Mouse (Mus musculus) megakaryocyte, adult 5-6 weeks (primary cell): ENCODE data around the gene Olfr921. TPM values are rescaled to one million over a fixed set of nuclear protein-coding genes. Genes with fewer than 3 reads are reported as not detected.

Experiments used
- ATAC-seq: 2 replicates; pipeline ENCODE4 v1.8.0; 2016; ENCODE audit warnings: mild to moderate bottlenecking, inconsistent platforms; ENCODE audit not compliant: poor library complexity, severe bottlenecking
- total RNA-seq, 2 experiments: library from RNA; stranded (forward) in 1 of 2; stranded (reverse) in 1 of 2; fragments of 153-499, 151-499 nt in 1 of 2; fragments of 221-1000, 200-1000 nt in 1 of 2; gene quantifications; 2 replicates each; pipeline versions ENCODE4 v1.2.3 to v1.2.4; 2015 to 2017

The Olfr921 gene
- total RNA-seq (2015) (not detected in 2 replicates), total RNA-seq (2017) (0.07 TPM in 1 of 2 replicates, not detected in the other)

- ATAC-seq: no peak
Measured at GRCm38 (mm10) chr9:38772768-38773167, at the start of gene Olfr921. TSS of gene Olfr921 (plus strand) at chr9:38773068.

GRCm38 (mm10) chr9:38724044-38724443, 48.8 kb upstream of the Olfr921 start:
- no peak for ATAC-seq

GRCm38 (mm10) chr9:38728218-38728617, 44.6 kb upstream of the Olfr921 start:
- ATAC-seq: peak; percentile 97

- ATAC-seq: peak; percentile 91
Measured at GRCm38 (mm10) chr9:38741408-38741807, 31.5 kb upstream of the Olfr921 start.

DNA sequence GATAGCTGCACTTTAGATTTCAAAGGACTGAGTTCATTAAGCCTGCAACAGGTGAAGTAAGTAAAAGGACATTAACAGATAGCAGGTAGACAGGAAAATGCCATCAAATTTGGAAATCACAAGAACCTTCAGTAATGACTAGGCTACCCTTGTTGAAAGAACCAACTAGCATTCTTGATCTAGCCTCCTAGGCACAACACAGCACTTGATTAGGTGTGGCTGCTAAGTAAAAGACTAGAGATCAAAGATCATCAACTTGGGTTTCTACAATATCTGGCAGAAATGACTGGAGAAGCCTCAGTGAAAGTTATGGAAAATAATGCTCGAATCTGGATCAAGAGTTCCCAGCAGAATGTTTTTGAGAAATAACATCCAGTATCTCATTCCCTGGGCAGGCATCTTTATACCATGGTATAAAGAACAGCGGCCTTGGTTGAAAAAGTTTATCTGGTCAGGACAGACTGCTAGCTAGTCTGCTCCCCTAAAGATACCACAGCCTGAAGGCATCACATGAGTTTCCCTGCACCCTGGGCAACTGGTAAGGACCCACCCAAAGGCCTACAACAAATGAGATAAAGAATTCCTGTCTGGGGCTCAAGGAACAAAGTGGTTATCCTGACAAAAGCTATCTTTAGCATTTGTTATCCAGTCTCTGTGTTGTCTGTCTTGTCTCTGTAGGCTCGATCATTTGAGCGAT, 28.1 kb upstream of the Olfr921 start:
- ATAC-seq: no peak

DNA sequence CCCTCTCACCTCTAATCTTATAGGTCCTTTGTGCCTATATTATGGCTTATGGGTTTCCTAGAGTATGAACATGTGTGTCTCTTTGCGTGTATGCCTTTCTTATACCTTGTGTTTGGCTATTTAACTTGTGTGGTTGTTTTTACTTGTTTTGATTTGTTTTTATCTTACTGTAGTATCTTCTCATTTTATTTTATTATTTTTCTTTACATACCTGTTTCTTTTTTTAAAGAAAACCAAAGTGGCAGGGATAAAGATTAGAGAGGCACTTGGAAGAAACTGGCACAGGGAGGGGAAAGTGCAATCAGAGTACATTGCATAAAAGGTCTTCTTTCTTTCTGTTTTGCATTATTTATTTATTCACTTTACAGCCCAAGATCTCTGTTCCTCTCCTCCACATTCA, 20.9 kb upstream of the Olfr921 start, which contains the start of gene Olfr920:
TSS of gene Olfr920 (plus strand) at position 301 of the 400 bp plus-strand sequence.
- no peak for ATAC-seq

DNA sequence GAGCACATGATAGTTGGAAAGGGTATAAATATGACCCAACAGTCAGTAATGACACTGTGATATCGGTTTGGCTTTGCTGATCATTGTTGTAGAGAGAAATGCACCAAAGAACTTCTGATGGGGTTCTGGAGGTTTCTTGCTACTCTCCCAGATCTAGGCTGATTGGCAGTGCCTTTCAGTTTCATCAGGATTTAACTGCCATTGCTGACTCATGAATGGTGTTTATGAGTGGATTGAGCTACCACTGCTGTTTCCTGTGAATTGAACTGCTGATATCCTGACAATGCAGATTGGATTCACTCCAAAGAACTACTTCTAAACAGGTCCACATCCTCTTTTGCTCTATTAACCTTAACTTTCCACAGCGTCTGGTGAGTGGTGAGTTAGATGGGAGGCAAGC, 19.8 kb downstream of the Olfr921 start:
- ATAC-seq: no peak

DNA sequence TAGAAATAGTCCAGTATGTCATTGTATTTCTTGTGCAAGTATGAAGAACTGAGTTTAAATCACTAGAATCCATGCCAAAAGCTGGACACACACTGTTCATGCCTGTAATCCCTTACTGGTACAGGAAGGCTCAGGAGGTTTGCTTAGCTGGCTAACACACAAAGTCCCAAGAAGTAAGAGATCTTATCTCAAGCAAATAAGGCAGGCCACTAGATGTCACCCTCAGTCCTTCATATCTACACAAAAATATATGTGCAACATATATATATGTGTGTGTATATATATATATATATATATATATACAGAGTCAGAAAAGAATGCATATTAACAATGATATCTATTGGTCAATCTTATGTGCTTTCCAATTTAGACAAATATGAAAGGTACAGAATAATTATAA, 32.8 kb downstream of the Olfr921 start:
- no peak for ATAC-seq

- no peak for ATAC-seq
Measured at GRCm38 (mm10) chr9:38814314-38814713, 41.4 kb downstream of the Olfr921 start, which contains the start of gene Olfr922. TSS of gene Olfr922 (plus strand) at chr9:38814614.

GRCm38 (mm10) chr9:38815458-38815986, 42.7 kb downstream of the Olfr921 start:
- 0 out of 2 replicates have a peak, but pooled peaks have one; percentile 21 for ATAC-seq

DNA sequence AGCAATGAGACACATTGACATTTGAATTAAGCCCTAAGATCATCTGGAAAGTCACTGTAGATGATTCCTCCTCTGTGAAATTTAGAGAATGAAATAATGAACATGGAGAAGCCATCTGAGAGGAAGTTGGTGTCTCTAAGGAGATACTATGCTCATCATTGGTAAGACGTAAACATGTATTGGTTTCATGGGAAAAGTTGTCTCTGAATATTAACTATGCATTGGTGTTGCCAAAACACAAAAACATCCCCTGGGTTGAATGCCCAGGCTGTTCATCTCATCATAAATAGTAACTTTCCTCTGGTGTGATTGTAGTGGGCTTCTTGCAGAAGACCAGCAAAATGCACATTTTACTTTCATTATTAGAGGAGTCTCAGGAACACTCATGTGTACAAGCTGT, 53.4 kb downstream of the Olfr921 start, which contains the start of gene Olfr923:
TSS of gene Olfr923 (plus strand) at position 301 of the 400 bp plus-strand sequence.
- no peak for ATAC-seq

Other genes with a start within 250 kb of the Olfr921 start
- not detected in 2 replicates for gene Olfr910, start 235.2 kb upstream of the Olfr921 start, total RNA-seq (2015)
- not detected in 2 replicates for gene Olfr910, start 235.2 kb upstream of the Olfr921 start, total RNA-seq (2017)
- gene Olfr912, start 192.9 kb upstream of the Olfr921 start, total RNA-seq (2015): not detected in 2 replicates
- not detected in 2 replicates for gene Olfr912, start 192.9 kb upstream of the Olfr921 start, total RNA-seq (2017)
- gene Olfr913, start 180.3 kb upstream of the Olfr921 start, total RNA-seq (2015): not detected in 2 replicates
- gene Olfr913, start 180.3 kb upstream of the Olfr921 start, total RNA-seq (2017): not detected in 2 replicates
- gene Olfr914, start 168.0 kb upstream of the Olfr921 start, total RNA-seq (2015): not detected in 2 replicates
- gene Olfr914, start 168.0 kb upstream of the Olfr921 start, total RNA-seq (2017): not detected in 2 replicates
- not detected in 2 replicates for gene Olfr916, start 113.2 kb upstream of the Olfr921 start, total RNA-seq (2015)
- gene Olfr916, start 113.2 kb upstream of the Olfr921 start, total RNA-seq (2017): not detected in 2 replicates
- gene Olfr917, start 107.2 kb upstream of the Olfr921 start, total RNA-seq (2015): not detected in 2 replicates
- gene Olfr917, start 107.2 kb upstream of the Olfr921 start, total RNA-seq (2017): not detected in 2 replicates
- gene Olfr918, start 98.5 kb upstream of the Olfr921 start, total RNA-seq (2015): not detected in 2 replicates
- not detected in 2 replicates for gene Olfr918, start 98.5 kb upstream of the Olfr921 start, total RNA-seq (2017)
- not detected in 2 replicates for gene Olfr919, start 69.4 kb upstream of the Olfr921 start, total RNA-seq (2015)
- gene Olfr919, start 69.4 kb upstream of the Olfr921 start, total RNA-seq (2017): not detected in 2 replicates
- gene Vwa5a, start 54.8 kb upstream of the Olfr921 start, total RNA-seq (2015): 65.7 and 75.8 TPM in 2 replicates
- 110 and 111 TPM in 2 replicates for gene Vwa5a, start 54.8 kb upstream of the Olfr921 start, total RNA-seq (2017)
- 0.50 and 0.76 TPM in 2 replicates for gene Olfr920, start 20.8 kb upstream of the Olfr921 start, total RNA-seq (2015)
- gene Olfr920, start 20.8 kb upstream of the Olfr921 start, total RNA-seq (2017): 0.12 and 0.48 TPM in 2 replicates
- not detected in 2 replicates for gene Olfr922, start 41.5 kb downstream of the Olfr921 start, total RNA-seq (2015)
- gene Olfr922, start 41.5 kb downstream of the Olfr921 start, total RNA-seq (2017): not detected in 2 replicates
- not detected in 2 replicates for gene Olfr923, start 53.5 kb downstream of the Olfr921 start, total RNA-seq (2015)
- gene Olfr923, start 53.5 kb downstream of the Olfr921 start, total RNA-seq (2017): not detected in 2 replicates
- gene Olfr924, start 71.4 kb downstream of the Olfr921 start, total RNA-seq (2015): not detected in 2 replicates
- not detected in 2 replicates for gene Olfr924, start 71.4 kb downstream of the Olfr921 start, total RNA-seq (2017)
- gene Olfr26, start 82.0 kb downstream of the Olfr921 start, total RNA-seq (2015): not detected in 2 replicates
- gene Olfr26, start 82.0 kb downstream of the Olfr921 start, total RNA-seq (2017): not detected in 2 replicates
- not detected in 2 replicates for gene Olfr926, start 104.1 kb downstream of the Olfr921 start, total RNA-seq (2015)
- gene Olfr926, start 104.1 kb downstream of the Olfr921 start, total RNA-seq (2017): not detected in 2 replicates
- not detected in 2 replicates for gene Olfr930, start 156.7 kb downstream of the Olfr921 start, total RNA-seq (2015)
- not detected in 2 replicates for gene Olfr930, start 156.7 kb downstream of the Olfr921 start, total RNA-seq (2017)
- not detected in 2 replicates for gene Olfr933, start 199.2 kb downstream of the Olfr921 start, total RNA-seq (2015)
- not detected in 2 replicates for gene Olfr933, start 199.2 kb downstream of the Olfr921 start, total RNA-seq (2017)
- not detected in 2 replicates for gene Olfr934, start 215.2 kb downstream of the Olfr921 start, total RNA-seq (2015)
- gene Olfr934, start 215.2 kb downstream of the Olfr921 start, total RNA-seq (2017): not detected in 2 replicates
- gene Olfr935, start 226.6 kb downstream of the Olfr921 start, total RNA-seq (2015): not detected in 2 replicates
- gene Olfr935, start 226.6 kb downstream of the Olfr921 start, total RNA-seq (2017): not detected in 2 replicates